ENCODE assay signal across 8 mouse cellular contexts in the genomic region with DNA sequence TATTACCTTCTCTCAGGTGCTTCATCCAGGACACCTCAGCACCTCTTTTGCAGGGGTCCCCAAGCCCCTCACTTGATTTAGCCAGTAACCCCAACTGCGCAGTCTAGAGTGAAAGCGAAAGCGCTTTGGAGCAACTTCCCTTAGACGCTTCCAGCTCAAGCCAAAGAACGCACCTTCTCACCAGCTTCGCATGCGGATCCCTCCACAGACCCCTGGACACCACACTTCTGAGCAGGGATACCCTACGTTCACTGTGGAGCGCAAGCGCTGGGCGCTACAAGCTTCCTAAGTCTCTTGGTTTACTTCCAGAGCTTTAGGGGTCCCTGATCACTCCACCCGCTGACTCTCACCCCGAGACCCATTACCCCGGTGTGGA. TPM values are rescaled to one million over a fixed set of nuclear protein-coding genes. Genes with fewer than 3 reads are reported as not detected.
DNase-seq lines count a peak whose midpoint lies in the region; ATAC-seq and TF ChIP-seq lines count a peak whose summit lies in the region.

No protein-coding gene starts in this region.

- ATAC-seq in hindbrain, embryonic 15.5 days (ENCODE audit: low FRiP score, low read depth) = no peak
- ATAC-seq in midbrain, embryonic 12.5 days (ENCODE audit: low FRiP score, low read depth) = no peak

- H3K27ac ChIP-seq in heart, embryonic 10.5 days = peak overlapping the region; percentile 56; the same call in 1 of the 2 replicates
- H3K27ac ChIP-seq in bone marrow macrophage, adult 2 months (ENCODE audit: insufficient read depth, low read depth, low read length) = peak overlapping the region; percentile 65
- H3K27ac ChIP-seq in hindbrain, embryonic 15.5 days (replicated peaks) = no peak overlapping the region
- no peak overlapping the region for H3K27ac ChIP-seq in midbrain, embryonic 12.5 days (replicated peaks)

- H3K4me1 ChIP-seq in heart, embryonic 10.5 days = peaks cover 17% of the 10 kb centered on the region
- H3K4me1 ChIP-seq in bone marrow macrophage, adult 2 months (ENCODE audit: control insufficient read depth, insufficient read depth, low read length) = peaks cover 7% of the 10 kb centered on the region; the same call in 1 of the 2 replicates
- H3K4me1 ChIP-seq in hindbrain, embryonic 15.5 days (replicated peaks) = peaks cover 15% of the 10 kb centered on the region
- H3K4me1 ChIP-seq in midbrain, embryonic 12.5 days = peaks cover 16% of the 10 kb centered on the region

- H3K9me3 ChIP-seq in heart, embryonic 10.5 days = no peaks in the 10 kb centered on the region
- no peaks in the 10 kb centered on the region for H3K9me3 ChIP-seq in hindbrain, embryonic 15.5 days
- no peaks in the 10 kb centered on the region for H3K9me3 ChIP-seq in midbrain, embryonic 12.5 days

- no peak for DNase-seq in heart, embryonic 10.5 days (ENCODE audit: low spot score)
- no peak for DNase-seq in heart, postnatal 14 days
- DNase-seq in thymus, postnatal 4 days = no peak
- DNase-seq in B cell, adult 2 months = no peak
- no peak for DNase-seq in layer of hippocampus, postnatal 25 days (ENCODE audit: extremely low spot score in 1 of 2, low spot score in 1 of 2)

- peaks cover 97% of the 10 kb centered on the region for H3K27me3 ChIP-seq in heart, embryonic 10.5 days (ENCODE audit: insufficient read depth, poor library complexity, severe bottlenecking)
- H3K27me3 ChIP-seq in hindbrain, embryonic 15.5 days = peaks cover 53% of the 10 kb centered on the region
- peaks cover 82% of the 10 kb centered on the region for H3K27me3 ChIP-seq in midbrain, embryonic 12.5 days

- WGBS in heart, embryonic 10.5 days = 5% methylated on average over 14 of the region's 14 CpGs
- 5% methylated on average over 14 of the region's 14 CpGs for WGBS in hindbrain, embryonic 15.5 days
- WGBS in midbrain, embryonic 12.5 days = 3% methylated on average over 14 of the region's 14 CpGs

- intact Hi-C loops in heart, postnatal 14 days (cut with DNase I) = loop anchor here (2.0 kb wide), 1 partner anchor 18 kb away; no protein-coding TSS in a partner anchor

- H3K9ac ChIP-seq in hindbrain, embryonic 15.5 days = peak overlapping the region; percentile 44
- 0 out of 2 replicates have a peak overlapping the region, but pooled peaks have one; percentile 25 for H3K9ac ChIP-seq in midbrain, embryonic 12.5 days (replicated peaks)

- TF ChIP-seq POLR2A in bone marrow macrophage, adult 2 months (IDR thresholded peaks at IDR 0.05; ENCODE audit: borderline replicate concordance, low read depth, low read length) = no peak

- no peaks in the 10 kb centered on the region for H3K36me3 ChIP-seq in heart, embryonic 10.5 days
- H3K36me3 ChIP-seq in hindbrain, embryonic 15.5 days = no peaks in the 10 kb centered on the region
- no peaks in the 10 kb centered on the region for H3K36me3 ChIP-seq in midbrain, embryonic 12.5 days

- TF ChIP-seq CTCF in bone marrow macrophage, adult 2 months (IDR thresholded peaks at IDR 0.05; ENCODE audit: low read depth, low read length) = no peak; the same call in 1 of the 2 replicates

- peak overlapping the region; percentile 68 for H3K4me3 ChIP-seq in heart, embryonic 10.5 days
- H3K4me3 ChIP-seq in bone marrow macrophage, adult 2 months (ENCODE audit: insufficient read depth, low read length) = peak overlapping the region; percentile 81
- peak overlapping the region; percentile 46 for H3K4me3 ChIP-seq in hindbrain, embryonic 15.5 days
- peak overlapping the region; percentile 39 for H3K4me3 ChIP-seq in midbrain, embryonic 12.5 days

- H3K4me2 ChIP-seq in hindbrain, embryonic 15.5 days = peak overlapping the region; percentile 77
- H3K4me2 ChIP-seq in midbrain, embryonic 12.5 days (replicated peaks) = peak overlapping the region; percentile 69

RNA-seq across cellular contexts. Expression of gene Tap1, which starts 0.5 kb away (rescaled TPM):
- 0.84 and 1.2 TPM in 2 replicates for polyA plus RNA-seq in heart, embryonic 10.5 days (2016; fragmentation: Nextera tagmentation; extraction: Ambion mirVana)
- total RNA-seq in heart, postnatal 14 days (2021) = 1 to 10 TPM; 5.4 to 5.5 TPM
- polyA plus RNA-seq in bone marrow macrophage, adult 2 months (2012; ENCODE audit: insufficient read depth, insufficient read length, missing spikeins) = 56.2 and 60.8 TPM in 2 replicates
- 3.0 and 3.7 TPM in 2 replicates for polyA plus RNA-seq in hindbrain, embryonic 15.5 days (2015; fragmentation: Nextera tagmentation; extraction: Ambion mirVana)
- 1.4 and 1.8 TPM in 2 replicates for polyA plus RNA-seq in midbrain, embryonic 12.5 days (2016; fragmentation: Nextera tagmentation; extraction: Ambion mirVana)
- total RNA-seq in layer of hippocampus, postnatal 25 days (2021) = 1 to 10 TPM; 3.0 to 3.4 TPM

RNA-seq across cellular contexts. Expression of gene Psmb9, which starts 0.7 kb away (rescaled TPM):
- 0.41 and 0.60 TPM in 2 replicates for polyA plus RNA-seq in heart, embryonic 10.5 days (2016; fragmentation: Nextera tagmentation; extraction: Ambion mirVana)
- total RNA-seq in heart, postnatal 14 days (2021) = 1 to 10 TPM; 6.5 to 7.2 TPM
- 134 TPM in 2 replicates for polyA plus RNA-seq in bone marrow macrophage, adult 2 months (2012; ENCODE audit: insufficient read depth, insufficient read length, missing spikeins)
- polyA plus RNA-seq in hindbrain, embryonic 15.5 days (2015; fragmentation: Nextera tagmentation; extraction: Ambion mirVana) = 1.4 and 2.4 TPM in 2 replicates
- polyA plus RNA-seq in midbrain, embryonic 12.5 days (2016; fragmentation: Nextera tagmentation; extraction: Ambion mirVana) = 1.3 and 1.5 TPM in 2 replicates
- 1 to 10 TPM; 1.6 to 1.7 TPM for total RNA-seq in layer of hippocampus, postnatal 25 days (2021)

RNA-seq across cellular contexts. Expression of gene Psmb8, which starts 10.6 kb away (rescaled TPM):
- polyA plus RNA-seq in heart, embryonic 10.5 days (2016; fragmentation: Nextera tagmentation; extraction: Ambion mirVana) = 0.86 and 0.87 TPM in 2 replicates
- 10 to 100 TPM in 1 of 2 experiments, 1 to 10 TPM in 1; 8.9 to 13.0 TPM for total RNA-seq in heart, postnatal 14 days (2021)
- 201 and 204 TPM in 2 replicates for polyA plus RNA-seq in bone marrow macrophage, adult 2 months (2012; ENCODE audit: insufficient read depth, insufficient read length, missing spikeins)
- polyA plus RNA-seq in hindbrain, embryonic 15.5 days (2015; fragmentation: Nextera tagmentation; extraction: Ambion mirVana) = 3.3 and 5.7 TPM in 2 replicates
- polyA plus RNA-seq in midbrain, embryonic 12.5 days (2016; fragmentation: Nextera tagmentation; extraction: Ambion mirVana) = 1.6 and 2.1 TPM in 2 replicates
- 1 to 10 TPM; 2.2 to 3.3 TPM for total RNA-seq in layer of hippocampus, postnatal 25 days (2021)

RNA-seq across cellular contexts. Expression of gene Tap2, which starts 16.5 kb away (rescaled TPM):
- 0.48 and 0.51 TPM in 2 replicates for polyA plus RNA-seq in heart, embryonic 10.5 days (2016; fragmentation: Nextera tagmentation; extraction: Ambion mirVana)
- 10 to 100 TPM; 18.9 to 20.7 TPM for total RNA-seq in heart, postnatal 14 days (2021)
- polyA plus RNA-seq in bone marrow macrophage, adult 2 months (2012; ENCODE audit: insufficient read depth, insufficient read length, missing spikeins) = 51.8 and 56.6 TPM in 2 replicates
- polyA plus RNA-seq in hindbrain, embryonic 15.5 days (2015; fragmentation: Nextera tagmentation; extraction: Ambion mirVana) = 2.2 and 2.3 TPM in 2 replicates
- polyA plus RNA-seq in midbrain, embryonic 12.5 days (2016; fragmentation: Nextera tagmentation; extraction: Ambion mirVana) = 0.79 and 0.82 TPM in 2 replicates
- 1 to 10 TPM; 7.0 to 8.9 TPM for total RNA-seq in layer of hippocampus, postnatal 25 days (2021)

RNA-seq across cellular contexts. Expression of gene H2-DMb1, which starts 34.0 kb away (rescaled TPM):
- polyA plus RNA-seq in heart, embryonic 10.5 days (2016; fragmentation: Nextera tagmentation; extraction: Ambion mirVana) = 0.23 and 0.29 TPM in 2 replicates
- total RNA-seq in heart, postnatal 14 days (2021) = 1 to 10 TPM; 1.4 to 1.8 TPM
- polyA plus RNA-seq in bone marrow macrophage, adult 2 months (2012; ENCODE audit: insufficient read depth, insufficient read length, missing spikeins) = 232 and 258 TPM in 2 replicates
- polyA plus RNA-seq in hindbrain, embryonic 15.5 days (2015; fragmentation: Nextera tagmentation; extraction: Ambion mirVana) = 0.79 and 1.1 TPM in 2 replicates
- polyA plus RNA-seq in midbrain, embryonic 12.5 days (2016; fragmentation: Nextera tagmentation; extraction: Ambion mirVana) = 0.16 and 0.73 TPM in 2 replicates
- 1 to 10 TPM; 1.8 to 3.4 TPM for total RNA-seq in layer of hippocampus, postnatal 25 days (2021)

Comparison
In these comparisons a context has a peak if more than half of its experiments do, and no peak if none do; other contexts are left out.
1. H3K27ac ChIP-seq: peak in heart, embryonic 10.5 days (single experiment) and bone marrow macrophage, adult 2 months (single experiment); none in hindbrain, embryonic 15.5 days (single experiment) and midbrain, embryonic 12.5 days (single experiment).
2. RNA of gene Tap1, which starts 0.5 kb away (polyA plus RNA-seq): 56.2 to 60.8 TPM in bone marrow macrophage, adult 2 months; 3.0 to 3.7 TPM in hindbrain, embryonic 15.5 days, 1.4 to 1.8 TPM in midbrain, embryonic 12.5 days and 0.84 to 1.2 TPM in heart, embryonic 10.5 days; every median in the first group is over 10 times any median in the second.
3. RNA of gene Psmb9, which starts 0.7 kb away (polyA plus RNA-seq): 134 TPM in bone marrow macrophage, adult 2 months; 1.3 to 1.5 TPM in midbrain, embryonic 12.5 days, 1.4 to 2.4 TPM in hindbrain, embryonic 15.5 days and 0.41 to 0.60 TPM in heart, embryonic 10.5 days; every median in the first group is over 10 times any median in the second.
4. RNA of gene Psmb8, which starts 10.6 kb away (polyA plus RNA-seq): 201 to 204 TPM in bone marrow macrophage, adult 2 months; 3.3 to 5.7 TPM in hindbrain, embryonic 15.5 days, 1.6 to 2.1 TPM in midbrain, embryonic 12.5 days and 0.86 to 0.87 TPM in heart, embryonic 10.5 days; every median in the first group is over 10 times any median in the second.
5. Peak in every context shown above with its lines, with median percentiles within 50 percentile points of each other: H3K4me3 ChIP-seq.